Mouse (Mus musculus) adrenal gland, adult (tissue): ENCODE measurements around the gene Plxnc1.

Experiments
- DNase-seq, 2 experiments: peaks; one replicate each; pipeline ENCODE4 v3.0.0; 2022 to 2023; ENCODE audit warnings: low spot score in 1 of 2; ENCODE audit not compliant: inconsistent age in 2 of 2

Plxnc1 gene

DNA sequence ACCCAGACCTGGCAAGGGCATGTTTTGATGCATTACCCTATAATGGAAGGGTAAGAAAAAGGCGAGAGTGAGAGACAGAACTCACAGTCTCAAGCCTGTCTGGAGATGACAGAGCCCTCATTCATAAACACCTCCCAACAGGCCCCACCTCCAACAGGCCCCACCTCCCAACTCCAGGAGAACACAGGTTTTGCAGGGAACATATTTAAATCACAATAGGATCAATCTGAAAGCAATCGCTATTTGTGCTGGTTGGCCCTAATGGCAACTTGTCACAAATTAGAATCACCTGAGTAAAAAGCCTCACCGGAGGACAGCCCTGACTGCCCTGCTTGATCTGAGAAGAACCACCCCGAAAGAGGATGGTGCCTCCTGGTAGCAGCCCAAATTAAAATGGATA, 54.9 kb downstream of the Plxnc1 start:
- DNase-seq = no peak

GRCm38 (mm10) chr10:94883216-94883615, 61.4 kb downstream of the Plxnc1 start:
- DNase-seq = peak; percentile 83 to 87

- DNase-seq = no peak
These were observed 73.1 kb downstream of the Plxnc1 start for GRCm38 (mm10) chr10:94871506-94871905.

- no peak for DNase-seq
These were observed 73.5 kb downstream of the Plxnc1 start for GRCm38 (mm10) chr10:94871102-94871501.

- DNase-seq = no peak
These were observed 77.4 kb downstream of the Plxnc1 start for GRCm38 (mm10) chr10:94866995-94867856.

DNA sequence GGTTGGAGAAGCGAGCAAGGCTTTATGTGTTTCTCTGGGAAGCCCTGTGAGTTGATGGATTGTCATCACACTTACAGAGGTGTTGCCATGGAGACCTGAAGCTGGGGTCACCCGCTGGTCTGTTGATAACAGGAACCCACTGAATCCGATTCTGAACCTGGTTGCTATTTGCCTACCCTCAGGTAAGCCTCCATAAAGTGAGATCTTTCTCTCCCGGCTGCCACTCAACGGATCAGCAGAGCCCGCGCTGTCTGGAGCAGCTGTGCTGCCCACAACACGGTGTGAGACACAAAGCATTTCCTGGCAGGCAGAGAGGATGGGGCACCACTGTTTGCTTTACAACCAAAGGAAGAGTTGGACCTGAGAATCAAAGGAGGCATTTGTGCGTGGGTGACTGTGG, 79.4 kb downstream of the Plxnc1 start:
- DNase-seq = no peak

DNA sequence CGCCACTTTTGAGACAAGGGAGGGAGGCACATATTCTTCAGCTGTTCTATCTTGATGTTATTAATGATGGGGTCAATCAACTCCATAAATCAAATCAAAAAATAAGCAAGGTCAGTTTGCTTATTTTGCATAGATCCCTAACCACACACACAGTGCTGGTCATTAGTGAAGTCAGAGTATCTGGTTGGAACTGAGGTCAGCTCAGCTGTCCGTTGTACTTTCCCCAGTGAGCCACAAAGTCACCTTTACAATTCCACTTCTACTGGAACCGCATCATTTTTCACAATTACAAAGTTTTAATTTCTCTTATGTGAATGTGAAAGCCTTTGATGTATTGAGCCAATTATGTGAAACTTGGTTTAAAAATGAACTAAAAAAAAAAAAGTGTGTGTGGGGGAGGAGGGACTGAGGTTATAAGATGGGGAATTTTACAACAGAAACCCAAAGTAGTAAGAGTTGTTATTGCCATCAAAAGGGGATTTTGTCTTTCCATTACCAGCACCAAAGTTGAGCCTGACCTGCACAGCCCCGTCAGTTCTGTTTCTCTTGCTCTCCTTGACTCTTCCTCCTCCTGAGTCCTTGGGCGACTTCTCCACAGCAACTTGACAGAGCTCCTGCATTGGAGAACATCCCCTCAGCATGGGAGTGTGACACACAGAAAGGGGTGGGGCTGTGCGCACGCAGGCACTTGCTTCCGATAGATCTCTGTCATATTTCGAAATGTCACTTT, 80.3 kb downstream of the Plxnc1 start:
- no peak for DNase-seq

GRCm38 (mm10) chr10:94863251-94863650, 81.4 kb downstream of the Plxnc1 start:
- no peak for DNase-seq

DNA sequence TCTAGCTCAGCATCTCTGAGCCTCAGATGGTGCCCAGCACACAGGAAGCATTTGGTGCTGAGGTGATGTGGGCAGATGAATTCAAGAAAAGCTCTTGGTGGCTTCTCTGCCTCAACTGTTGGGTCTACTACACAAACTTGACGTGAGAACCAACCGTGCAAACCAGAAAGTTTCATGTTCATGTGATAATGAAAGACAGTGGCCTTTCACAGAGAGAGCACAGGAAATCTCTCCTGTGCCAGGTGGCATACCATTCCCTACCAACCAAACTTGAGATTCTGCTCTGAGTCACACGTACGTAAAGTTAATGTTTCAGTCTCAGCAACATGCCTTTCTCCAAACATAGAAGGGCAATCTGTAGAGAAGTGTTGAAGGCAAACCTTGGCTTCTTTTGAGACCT, 83.8 kb downstream of the Plxnc1 start:
- no peak for DNase-seq

- no peak for DNase-seq
These were observed 86.2 kb downstream of the Plxnc1 start for GRCm38 (mm10) chr10:94858277-94859033.

- no peak for DNase-seq
These were observed 94.1 kb downstream of the Plxnc1 start for GRCm38 (mm10) chr10:94850565-94850964.

DNA sequence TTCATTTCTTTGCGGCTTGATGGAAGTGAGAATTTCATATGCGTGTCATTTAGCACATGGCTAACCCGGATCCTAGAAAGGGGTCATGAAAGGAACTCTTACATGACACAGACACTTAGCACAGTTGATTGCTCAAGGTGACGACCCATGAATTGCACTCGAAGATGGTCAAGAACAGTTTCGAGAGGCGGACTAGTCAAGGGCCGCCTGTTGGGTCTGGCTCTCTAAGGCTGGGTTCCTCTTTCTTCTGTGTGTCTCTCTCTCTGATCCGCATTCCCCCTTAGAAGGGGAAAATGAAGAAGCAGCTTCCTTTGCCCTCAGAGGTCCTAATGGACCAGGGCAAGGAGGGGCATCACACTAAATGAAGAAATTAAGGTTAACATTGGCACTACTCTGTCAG, 94.7 kb downstream of the Plxnc1 start:
- DNase-seq = no peak

- DNase-seq = no peak
These were observed 95.3 kb downstream of the Plxnc1 start for GRCm38 (mm10) chr10:94849360-94849759.

- DNase-seq = no peak
These were observed 96.3 kb downstream of the Plxnc1 start for GRCm38 (mm10) chr10:94848344-94848743.

DNA sequence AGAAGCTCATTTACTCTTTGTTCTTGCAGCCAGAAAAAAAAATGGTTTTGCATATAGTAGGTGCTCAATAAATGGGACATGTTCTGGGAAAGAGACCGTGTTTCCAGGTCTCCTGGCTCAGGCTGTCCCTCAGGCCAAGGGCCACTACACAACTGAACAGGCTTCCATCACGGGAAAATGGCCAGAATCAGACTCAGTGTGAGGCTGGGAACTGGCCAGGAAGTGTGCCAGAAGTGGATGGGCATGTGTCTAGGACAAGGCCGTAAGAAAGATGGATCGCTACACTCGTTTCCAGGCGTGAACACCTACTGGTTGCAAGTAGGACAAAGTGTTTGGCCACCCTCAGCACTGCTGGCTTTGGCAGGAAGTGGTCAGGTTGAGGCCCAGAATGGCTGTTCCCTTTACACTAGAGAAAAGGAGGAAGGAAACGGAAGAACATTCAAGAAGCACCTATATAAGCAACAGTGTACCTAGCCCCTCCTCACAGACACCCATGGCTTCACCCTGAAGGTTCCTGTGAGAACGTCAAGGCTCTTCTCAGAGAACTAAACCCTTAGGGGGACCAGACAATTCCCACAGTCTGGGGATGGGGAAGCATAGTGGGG, 98.0 kb downstream of the Plxnc1 start:
- no peak for DNase-seq

- no peak for DNase-seq
These were observed 99.9 kb downstream of the Plxnc1 start for GRCm38 (mm10) chr10:94844692-94845091.

DNA sequence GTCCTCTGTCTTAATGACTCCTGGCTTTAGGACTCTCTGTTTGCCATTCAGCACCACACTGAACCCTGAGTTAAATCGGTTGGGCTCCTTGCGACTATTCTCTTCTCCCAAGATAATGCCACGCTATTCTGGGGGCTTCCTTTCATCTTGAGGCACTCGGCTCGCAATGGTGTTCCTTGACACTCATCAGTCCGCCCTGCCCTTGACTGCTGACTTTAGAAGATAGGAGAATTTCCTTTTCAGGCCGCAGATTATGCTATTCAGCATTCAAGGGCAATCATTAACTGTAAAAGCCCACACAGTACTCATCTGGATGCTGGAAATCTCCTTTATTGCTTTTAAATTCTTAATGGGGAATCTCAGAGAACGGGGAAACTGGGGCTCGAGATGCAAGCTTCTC, 108.8 kb downstream of the Plxnc1 start:
- DNase-seq = no peak

GRCm38 (mm10) chr10:94829407-94829806, 115.2 kb downstream of the Plxnc1 start:
- peak; percentile 84 to 93 for DNase-seq

DNA sequence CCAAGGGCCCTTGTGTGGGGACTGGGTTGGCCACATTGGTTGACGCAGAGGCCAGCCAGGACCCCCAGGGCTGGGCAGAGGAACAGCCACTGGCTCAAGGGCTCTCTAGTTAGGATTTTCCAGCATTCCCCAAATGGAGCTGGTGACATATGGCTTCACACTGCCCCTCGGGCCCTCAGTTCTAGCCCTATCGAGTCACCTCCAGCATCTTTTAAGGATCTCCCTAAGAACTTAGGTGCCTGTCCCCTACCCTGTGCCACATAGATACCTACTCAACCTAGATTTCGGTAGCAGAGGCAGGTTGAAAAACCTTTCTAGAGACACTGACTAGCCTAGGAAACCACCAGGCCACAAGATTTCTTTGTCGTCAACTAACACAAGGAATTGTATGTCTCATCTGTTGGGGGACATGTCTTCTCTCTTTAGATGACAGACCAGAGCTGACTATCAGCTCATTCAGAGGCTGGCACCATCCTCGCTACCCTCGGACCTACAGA, 115.9 kb downstream of the Plxnc1 start:
- DNase-seq = no peak

- DNase-seq = peak in 1 of 2 experiments; percentile 25
These were observed 116.5 kb downstream of the Plxnc1 start for GRCm38 (mm10) chr10:94827890-94828733.
